Mouse (Mus musculus) cortical plate, adult 2 months (tissue): ENCODE measurements around the gene Gpr137.

Source experiments
- CTCF ChIP-seq: fragments of 200-500 bp; IDR thresholded peaks from 2 replicates; pipeline ENCODE4 v1.5.1; 2011; ENCODE audit warnings: mild to moderate bottlenecking, control low read depth, low read length; ENCODE audit not compliant: insufficient read depth; ENCODE audit errors: extremely low read depth
- POLR2A ChIP-seq: fragments of 200-500 bp; IDR thresholded peaks from 2 replicates; pipeline ENCODE4 v1.6.1; 2011; ENCODE audit warnings: mild to moderate bottlenecking, low read length, control low read depth; ENCODE audit not compliant: insufficient read depth; ENCODE audit errors: extremely low read depth

DNA sequence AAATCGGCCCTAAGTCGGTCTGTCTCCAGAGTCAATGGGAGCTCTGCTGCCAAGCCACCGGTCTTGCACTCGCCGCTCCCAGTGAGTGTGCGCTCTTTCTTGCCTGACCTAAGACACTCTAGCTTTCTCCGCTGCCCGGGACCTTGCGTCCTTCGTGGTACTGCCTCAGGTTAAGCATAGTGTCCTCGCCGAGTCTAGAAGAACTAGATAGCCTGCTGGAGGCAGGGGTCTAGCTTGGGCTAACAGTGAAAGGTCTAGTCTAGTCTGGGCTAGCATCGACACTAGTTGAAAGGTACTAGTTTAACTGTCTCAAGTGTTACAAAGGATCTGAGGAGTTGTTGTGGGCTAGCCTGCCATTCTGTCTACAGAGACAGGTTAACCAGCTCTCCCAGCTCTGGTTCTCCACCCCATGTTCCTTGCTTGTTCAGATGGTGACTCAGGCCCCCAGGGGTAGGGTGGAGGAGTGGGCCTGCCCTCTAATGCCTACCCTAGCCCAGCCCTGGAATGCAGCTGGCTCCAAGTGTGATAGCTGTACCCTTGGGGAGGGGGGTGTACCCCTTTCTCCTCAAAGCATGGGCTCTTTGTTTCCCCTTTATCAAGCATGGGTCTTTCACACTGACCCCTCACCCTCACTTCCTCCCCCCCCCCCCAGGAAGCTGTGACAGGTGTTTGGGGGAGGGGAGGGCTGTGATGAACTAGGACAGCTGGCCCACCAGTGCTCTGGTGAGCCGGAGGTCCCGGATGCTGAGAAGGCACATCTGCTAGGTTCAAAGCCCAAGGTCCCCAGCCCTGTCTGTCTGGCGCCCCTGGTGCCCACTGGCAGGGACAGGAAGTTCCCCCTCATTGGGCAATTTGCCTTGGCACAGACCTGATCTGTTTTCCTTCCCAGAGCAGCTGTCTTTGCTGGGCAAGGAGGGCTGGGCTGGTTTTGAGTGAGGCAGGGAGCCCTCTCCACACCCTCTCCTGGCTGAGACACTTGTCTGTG is 33.5 kb upstream of the Gpr137 start, which contains the start of gene Plcb3:
- no peak for TF ChIP-seq CTCF
- TF ChIP-seq POLR2A, result 0 out of 2 replicates have a peak, but pooled peaks have one; percentile 5
